Mouse (Mus musculus) testis, adult 2 months (tissue): ENCODE results near the gene Retsat. TPM values are rescaled to one million over a fixed set of nuclear protein-coding genes. Genes with fewer than 3 reads are reported as not detected.

ENCODE experiments used
- H3K27ac ChIP-seq: fragments of 200-500 bp; 2 replicates; pipeline ENCODE4 v1.5.1; 2012; ENCODE audit warnings: low read depth, low read length; ENCODE audit not compliant: control insufficient read depth, insufficient read depth
- H3K27me3 ChIP-seq: fragments of 200-500 bp; 2 replicates; pipeline ENCODE4 v1.6.1; 2012; ENCODE audit warnings: mild to moderate bottlenecking, low read length, moderate library complexity; ENCODE audit not compliant: control insufficient read depth, insufficient read depth
- H3K36me3 ChIP-seq: fragments of 200-500 bp; 2 replicates; pipeline ENCODE4 v1.6.1; 2012; ENCODE audit warnings: mild to moderate bottlenecking, low read length; ENCODE audit not compliant: control insufficient read depth, insufficient read depth
- H3K4me1 ChIP-seq: fragments of 200-500 bp; 2 replicates; pipeline ENCODE4 v1.6.1; 2012; ENCODE audit warnings: low read length; ENCODE audit not compliant: control insufficient read depth, insufficient read depth
- H3K4me3 ChIP-seq: fragments of 200-500 bp; 2 replicates; pipeline ENCODE4 v1.5.1; 2012; ENCODE audit warnings: low read depth, mild to moderate bottlenecking, low read length, moderate library complexity, mixed read lengths; ENCODE audit not compliant: control insufficient read depth
- CTCF ChIP-seq: fragments of 200-500 bp; IDR thresholded peaks from 2 replicates; pipeline ENCODE4 v1.5.1; 2012; ENCODE audit warnings: low read depth, mild to moderate bottlenecking, inconsistent platforms, low read length, moderate library complexity; ENCODE audit not compliant: control insufficient read depth, insufficient read depth, insufficient replicate concordance
- POLR2A ChIP-seq: fragments of 200-500 bp; IDR thresholded peaks from 2 replicates; pipeline ENCODE4 v1.6.1; 2012; ENCODE audit warnings: low read depth, mild to moderate bottlenecking, inconsistent platforms, low read length, moderate library complexity; ENCODE audit not compliant: control insufficient read depth
- polyA plus RNA-seq: library from polyadenylated mRNA; depleted of rRNA; stranded (reverse); fragments of >200 nt; gene quantifications from 2 replicates; pipeline ENCODE4 v1.2.3, GENCODE M21; 2012

Retsat gene
- polyA plus RNA-seq, 1 experiment = 9.4 TPM

- Histone ChIP-seq H3K4me1 (no peaks in the 10 kb centered on the region), H3K27me3 (no peaks in the 10 kb centered on the region), H3K27ac (no peak overlapping the region), H3K36me3 (peaks cover 2% of the 10 kb centered on the region), H3K4me3 (no peak overlapping the region)
- no peak for TF ChIP-seq CTCF
- no peak for TF ChIP-seq POLR2A
Measured at GRCm38 (mm10) chr6:72576041-72576440, 22.2 kb upstream of the Retsat start.

- no peaks in the 10 kb centered on the region; the same call in 1 of the 2 replicates for H3K36me3 ChIP-seq
- H3K4me1 ChIP-seq = no peaks in the 10 kb centered on the region
- H3K4me3 ChIP-seq = no peak overlapping the region
- H3K27me3 ChIP-seq = no peaks in the 10 kb centered on the region
- TF ChIP-seq CTCF = no peak
- no peak for TF ChIP-seq POLR2A
- no peak overlapping the region for H3K27ac ChIP-seq
Measured at GRCm38 (mm10) chr6:72581625-72582382, 16.5 kb upstream of the Retsat start.

- Histone ChIP-seq H3K4me1 (no peaks in the 10 kb centered on the region), H3K4me3 (no peak overlapping the region), H3K36me3 (no peaks in the 10 kb centered on the region; the same call in 1 of the 2 replicates), H3K27me3 (no peaks in the 10 kb centered on the region), H3K27ac (no peak overlapping the region)
- no peak for TF ChIP-seq CTCF
- no peak for TF ChIP-seq POLR2A
Measured at GRCm38 (mm10) chr6:72583211-72583839, 14.9 kb upstream of the Retsat start.

DNA sequence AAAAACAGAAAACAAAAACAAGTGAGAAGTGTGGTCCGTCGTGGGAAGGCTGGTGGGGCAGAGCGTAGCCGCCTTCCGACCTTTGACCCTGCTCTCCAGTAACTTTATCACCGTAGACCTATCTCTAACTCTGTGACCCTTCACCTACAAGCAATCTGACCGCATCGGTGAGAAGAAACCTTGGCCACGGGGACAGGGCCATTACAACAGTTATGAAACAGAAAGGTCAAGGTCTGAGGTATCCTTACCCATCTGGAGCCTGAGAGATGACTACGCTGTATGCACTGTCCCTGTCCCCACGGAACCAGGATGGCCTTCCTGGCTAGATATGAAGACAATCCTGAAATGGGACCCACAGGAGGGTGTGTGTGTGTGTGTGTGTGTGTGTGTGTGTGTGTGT lies 14.1 kb upstream of the Retsat start:
- Histone ChIP-seq H3K4me3 (no peak overlapping the region), H3K27ac (no peak overlapping the region; the same call in 1 of the 2 replicates), H3K27me3 (no peaks in the 10 kb centered on the region), H3K36me3 (no peaks in the 10 kb centered on the region; the same call in 1 of the 2 replicates), H3K4me1 (no peaks in the 10 kb centered on the region)
- TF ChIP-seq POLR2A (no peak), CTCF (no peak)

DNA sequence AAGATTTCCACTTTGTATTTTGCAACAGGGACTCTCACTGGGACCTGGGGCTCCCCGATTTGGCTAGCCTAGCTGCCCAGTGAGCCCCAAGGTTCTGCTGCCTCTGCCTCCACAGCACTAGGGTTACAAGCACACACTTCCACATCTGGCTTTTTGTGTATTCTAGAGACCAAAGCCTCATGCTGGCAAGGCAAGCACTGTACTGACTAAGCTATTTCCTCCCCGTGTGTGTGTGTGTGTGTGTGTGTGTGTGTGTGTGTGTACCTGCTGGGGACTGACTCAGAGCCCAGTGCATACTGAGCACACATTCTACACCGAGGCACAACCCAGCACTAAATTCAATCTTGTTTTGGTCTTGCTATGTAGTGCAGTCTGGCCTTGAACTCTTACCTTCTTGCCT lies 11.6 kb upstream of the Retsat start:
- Histone ChIP-seq H3K27ac (no peak overlapping the region), H3K36me3 (no peaks in the 10 kb centered on the region), H3K4me1 (no peaks in the 10 kb centered on the region), H3K4me3 (no peak overlapping the region), H3K27me3 (no peaks in the 10 kb centered on the region)
- TF ChIP-seq CTCF = no peak
- no peak for TF ChIP-seq POLR2A

DNA sequence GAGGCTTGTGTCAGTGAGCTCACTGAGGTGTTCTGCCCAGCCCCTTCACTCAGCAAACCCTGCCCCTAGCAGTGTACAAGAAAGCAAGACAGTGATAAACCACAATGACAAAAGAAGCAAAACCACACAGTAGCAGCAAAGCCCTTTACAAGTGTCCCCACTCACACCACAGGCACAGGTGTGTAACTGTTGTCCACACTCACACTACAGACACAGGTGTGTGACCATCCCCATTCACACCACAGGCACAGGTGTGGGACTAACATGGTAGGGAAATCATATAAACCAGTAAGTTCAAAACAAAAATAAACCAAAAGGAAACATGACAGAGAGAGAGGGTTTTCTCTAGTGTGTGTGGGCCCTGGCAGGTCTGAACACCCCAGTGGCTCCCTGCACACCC lies 10.0 kb upstream of the Retsat start:
- H3K4me3 ChIP-seq = no peak overlapping the region
- no peak overlapping the region for H3K27ac ChIP-seq
- no peaks in the 10 kb centered on the region for H3K27me3 ChIP-seq
- no peaks in the 10 kb centered on the region for H3K36me3 ChIP-seq
- TF ChIP-seq POLR2A (no peak), CTCF (no peak)
- H3K4me1 ChIP-seq = no peaks in the 10 kb centered on the region

DNA sequence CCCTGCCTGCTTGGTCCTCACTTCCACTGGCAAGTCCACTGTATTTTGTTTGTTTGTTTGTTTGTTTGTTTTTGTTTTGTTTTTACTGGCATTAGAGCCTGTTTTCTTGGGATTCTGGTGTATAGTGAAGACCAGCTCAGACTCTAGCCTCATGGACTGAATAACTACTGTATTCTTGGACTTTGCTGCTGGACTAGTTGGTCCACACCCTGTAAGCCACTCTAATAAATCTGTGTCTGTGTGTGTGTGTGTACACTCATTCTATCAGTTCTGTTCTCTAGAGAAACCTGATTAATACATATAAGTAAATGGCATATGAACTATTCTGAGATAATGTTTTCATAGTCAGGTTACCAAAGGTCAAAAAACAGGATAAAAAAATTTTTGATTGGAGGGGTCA lies 8.2 kb upstream of the Retsat start:
- Histone ChIP-seq H3K4me1 (no peaks in the 10 kb centered on the region; the same call in 1 of the 2 replicates), H3K4me3 (no peak overlapping the region), H3K36me3 (no peaks in the 10 kb centered on the region), H3K27me3 (no peaks in the 10 kb centered on the region), H3K27ac (no peak overlapping the region)
- TF ChIP-seq CTCF (no peak), POLR2A (no peak)
